Mouse (Mus musculus) gastrocnemius, postnatal 14 days (tissue): Measurements from ENCODE around the gene Chrna7. TPM values are rescaled to one million over a fixed set of nuclear protein-coding genes. Genes with fewer than 3 reads are reported as not detected.

Source experiments
- DNase-seq: peaks from one replicate; pipeline ENCODE4 v3.0.0; 2021; ENCODE audit warnings: mixed read lengths
- intact Hi-C: fragments of 180-260 bp; cut with DNase I; formaldehyde crosslinking; loops from one replicate; pipeline ENCODE4 v1.15.1; 2025; ENCODE audit warnings: low total_unique reads
- total RNA-seq, 2 experiments: library from RNA; stranded (reverse); gene quantifications; 2 replicates each; pipeline ENCODE4 v1.2.3; 2021

Gene Chrna7
- total RNA-seq, 2 experiments from 2014 or later, result 0.18 to 0.27 TPM

- DNase-seq, result no peak
- intact Hi-C loops, result no loop called here
These were observed 103.0 kb downstream of the Chrna7 start for GRCm38 (mm10) chr7:63109348-63109747.

GRCm38 (mm10) chr7:63085954-63086353, 126.4 kb downstream of the Chrna7 start:
- no peak for DNase-seq

GRCm38 (mm10) chr7:63084351-63085003, 127.9 kb downstream of the Chrna7 start:
- intact Hi-C loops, result no loop called here
- DNase-seq, result no peak

More at GRCm38 (mm10) chr7:63085954-63086353, 126.4 kb downstream of the Chrna7 start:
- intact Hi-C loops, result no loop called here

GRCm38 (mm10) chr7:63060996-63061395, 151.4 kb downstream of the Chrna7 start:
- intact Hi-C loops, result no loop called here
- DNase-seq, result no peak

Other genes starting within 250 kb of the Chrna7 start
- under 1 TPM in 1 of 2 experiments, not detected in 1; 0.16 TPM for gene Otud7a, start 232.2 kb upstream of the Chrna7 start, total RNA-seq